Mouse (Mus musculus): ENCODE data around the gene Zfp239. TPM values are rescaled to one million over a fixed set of nuclear protein-coding genes. Genes with fewer than 3 reads are reported as not detected.

Gene Zfp239
- polyA plus RNA-seq, 1 experiment from 2014 or later: 16.8 TPM

GRCm38 (mm10) chr6:117901510-117902402, 39.9 kb downstream of the Zfp239 start:
- H3K4me3 ChIP-seq (ENCODE audit: low read depth, low read length): no peak overlapping the region
- H3K9ac ChIP-seq (ENCODE audit: low read depth, low read length): no peak overlapping the region
- ATAC-seq: no peak
- no peaks in the 10 kb centered on the region for H3K9me3 ChIP-seq (replicated peaks; ENCODE audit: control insufficient read depth, low read length, poor library complexity, severe bottlenecking)
- H3K27me3 ChIP-seq (ENCODE audit: control insufficient read depth, insufficient read depth, low read depth, low read length): no peaks in the 10 kb centered on the region
- WGBS: 76% methylated on average over 9 of the region's 9 CpGs
- no peak overlapping the region for H3K27ac ChIP-seq (ENCODE audit: low read length)
- no peaks in the 10 kb centered on the region for H3K36me3 ChIP-seq (ENCODE audit: control insufficient read depth, insufficient read depth, low read length)
- peaks cover 5% of the 10 kb centered on the region for H3K4me1 ChIP-seq (ENCODE audit: control insufficient read depth, insufficient read depth, low read length)
- H3K4me2 ChIP-seq (ENCODE audit: low read length): no peak overlapping the region

GRCm38 (mm10) chr6:117902556-117902955, 40.7 kb downstream of the Zfp239 start:
- no peaks in the 10 kb centered on the region for H3K36me3 ChIP-seq (ENCODE audit: control insufficient read depth, insufficient read depth, low read length)
- no peak overlapping the region for H3K4me2 ChIP-seq (ENCODE audit: low read length)
- no peak overlapping the region for H3K27ac ChIP-seq (ENCODE audit: low read length)
- 81% methylated on average over 4 of the region's 4 CpGs for WGBS
- ATAC-seq: no peak
- no peaks in the 10 kb centered on the region for H3K27me3 ChIP-seq (ENCODE audit: control insufficient read depth, insufficient read depth, low read depth, low read length)
- H3K9ac ChIP-seq (ENCODE audit: low read depth, low read length): no peak overlapping the region
- peaks cover 5% of the 10 kb centered on the region for H3K4me1 ChIP-seq (ENCODE audit: control insufficient read depth, insufficient read depth, low read length)
- H3K4me3 ChIP-seq (ENCODE audit: low read depth, low read length): no peak overlapping the region
- H3K9me3 ChIP-seq (replicated peaks; ENCODE audit: control insufficient read depth, low read length, poor library complexity, severe bottlenecking): no peaks in the 10 kb centered on the region

- no peaks in the 10 kb centered on the region for H3K36me3 ChIP-seq (ENCODE audit: control insufficient read depth, insufficient read depth, low read length)
- H3K4me1 ChIP-seq (ENCODE audit: control insufficient read depth, insufficient read depth, low read length): peaks cover 16% of the 10 kb centered on the region
- no peaks in the 10 kb centered on the region for H3K27me3 ChIP-seq (ENCODE audit: control insufficient read depth, insufficient read depth, low read depth, low read length)
- H3K9ac ChIP-seq (ENCODE audit: low read depth, low read length): no peak overlapping the region
- no peak overlapping the region for H3K27ac ChIP-seq (ENCODE audit: low read length)
- 79% methylated on average over 3 of the region's 3 CpGs for WGBS
- H3K9me3 ChIP-seq (replicated peaks; ENCODE audit: control insufficient read depth, low read length, poor library complexity, severe bottlenecking): no peaks in the 10 kb centered on the region
- no peak for ATAC-seq
- no peak overlapping the region for H3K4me3 ChIP-seq (ENCODE audit: low read depth, low read length)
- H3K4me2 ChIP-seq (ENCODE audit: low read length): no peak overlapping the region
Measured at GRCm38 (mm10) chr6:117903836-117904235, 41.9 kb downstream of the Zfp239 start.

- peak overlapping the region; percentile 50; the same call in 1 of the 2 replicates for H3K27ac ChIP-seq (ENCODE audit: low read length)
- H3K4me2 ChIP-seq (ENCODE audit: low read length): peak overlapping the region; percentile 47
- H3K9ac ChIP-seq (ENCODE audit: low read depth, low read length): no peak overlapping the region
- no peaks in the 10 kb centered on the region for H3K27me3 ChIP-seq (ENCODE audit: control insufficient read depth, insufficient read depth, low read depth, low read length)
- no peaks in the 10 kb centered on the region for H3K9me3 ChIP-seq (replicated peaks; ENCODE audit: control insufficient read depth, low read length, poor library complexity, severe bottlenecking)
- peaks cover 22% of the 10 kb centered on the region for H3K4me1 ChIP-seq (ENCODE audit: control insufficient read depth, insufficient read depth, low read length)
- no peaks in the 10 kb centered on the region for H3K36me3 ChIP-seq (ENCODE audit: control insufficient read depth, insufficient read depth, low read length)
- peak overlapping the region; percentile 64 for H3K4me3 ChIP-seq (ENCODE audit: low read depth, low read length)
- ATAC-seq: no peak
- WGBS: 25% methylated on average over 4 of the region's 4 CpGs
Measured at GRCm38 (mm10) chr6:117905260-117905930, 43.5 kb downstream of the Zfp239 start.

- Histone ChIP-seq H3K36me3 (ENCODE audit: control insufficient read depth, insufficient read depth, low read length) (no peaks in the 10 kb centered on the region), H3K4me1 (ENCODE audit: control insufficient read depth, insufficient read depth, low read length) (peaks cover 22% of the 10 kb centered on the region), H3K4me2 (ENCODE audit: low read length) (peak overlapping the region; percentile 47), H3K27ac (ENCODE audit: low read length) (peak overlapping the region; percentile 50), H3K9ac (ENCODE audit: low read depth, low read length) (peak overlapping the region; percentile 53), H3K27me3 (ENCODE audit: control insufficient read depth, insufficient read depth, low read depth, low read length) (no peaks in the 10 kb centered on the region), H3K4me3 (ENCODE audit: low read depth, low read length) (peak overlapping the region; percentile 64), H3K9me3 (replicated peaks; ENCODE audit: control insufficient read depth, low read length, poor library complexity, severe bottlenecking) (no peaks in the 10 kb centered on the region)
- ATAC-seq: peak; percentile 37
- WGBS: under 1% methylated on average over 25 of the region's 25 CpGs
Measured at GRCm38 (mm10) chr6:117906015-117906531, 44.2 kb downstream of the Zfp239 start.

GRCm38 (mm10) chr6:117906590-117907271, 44.8 kb downstream of the Zfp239 start:
- WGBS: under 1% methylated on average over 58 of the region's 68 CpGs
- H3K4me1 ChIP-seq (ENCODE audit: control insufficient read depth, insufficient read depth, low read length): peaks cover 22% of the 10 kb centered on the region
- no peaks in the 10 kb centered on the region for H3K36me3 ChIP-seq (ENCODE audit: control insufficient read depth, insufficient read depth, low read length)
- H3K9ac ChIP-seq (ENCODE audit: low read depth, low read length): peak overlapping the region; percentile 93
- peak overlapping the region; percentile 90 for H3K27ac ChIP-seq (ENCODE audit: low read length)
- H3K4me3 ChIP-seq (ENCODE audit: low read depth, low read length): peak overlapping the region; percentile 64
- peak overlapping the region; percentile 98 for H3K4me2 ChIP-seq (ENCODE audit: low read length)
- ATAC-seq: peak; percentile 99
- no peaks in the 10 kb centered on the region for H3K9me3 ChIP-seq (replicated peaks; ENCODE audit: control insufficient read depth, low read length, poor library complexity, severe bottlenecking)
- no peaks in the 10 kb centered on the region for H3K27me3 ChIP-seq (ENCODE audit: control insufficient read depth, insufficient read depth, low read depth, low read length)

GRCm38 (mm10) chr6:117907301-117907978, 45.5 kb downstream of the Zfp239 start:
- Histone ChIP-seq H3K27ac (ENCODE audit: low read length) (peak overlapping the region; percentile 90), H3K27me3 (ENCODE audit: control insufficient read depth, insufficient read depth, low read depth, low read length) (no peaks in the 10 kb centered on the region), H3K4me2 (ENCODE audit: low read length) (peak overlapping the region; percentile 98), H3K36me3 (ENCODE audit: control insufficient read depth, insufficient read depth, low read length) (no peaks in the 10 kb centered on the region), H3K4me1 (ENCODE audit: control insufficient read depth, insufficient read depth, low read length) (peaks cover 22% of the 10 kb centered on the region), H3K4me3 (ENCODE audit: low read depth, low read length) (peak overlapping the region; percentile 64), H3K9ac (ENCODE audit: low read depth, low read length) (peak overlapping the region; percentile 93), H3K9me3 (replicated peaks; ENCODE audit: control insufficient read depth, low read length, poor library complexity, severe bottlenecking) (no peaks in the 10 kb centered on the region)
- ATAC-seq: peak; percentile 16
- WGBS: under 1% methylated on average over 50 of the region's 77 CpGs

GRCm38 (mm10) chr6:117907979-117908355, 46.1 kb downstream of the Zfp239 start:
- no peaks in the 10 kb centered on the region for H3K9me3 ChIP-seq (replicated peaks; ENCODE audit: control insufficient read depth, low read length, poor library complexity, severe bottlenecking)
- H3K27ac ChIP-seq (ENCODE audit: low read length): no peak overlapping the region
- ATAC-seq: no peak
- H3K4me3 ChIP-seq (ENCODE audit: low read depth, low read length): peak overlapping the region; percentile 64
- peaks cover 22% of the 10 kb centered on the region for H3K4me1 ChIP-seq (ENCODE audit: control insufficient read depth, insufficient read depth, low read length)
- peak overlapping the region; percentile 98 for H3K4me2 ChIP-seq (ENCODE audit: low read length)
- no peaks in the 10 kb centered on the region for H3K36me3 ChIP-seq (ENCODE audit: control insufficient read depth, insufficient read depth, low read length)
- WGBS: under 1% methylated on average over 26 of the region's 26 CpGs
- no peaks in the 10 kb centered on the region for H3K27me3 ChIP-seq (ENCODE audit: control insufficient read depth, insufficient read depth, low read depth, low read length)
- peak overlapping the region; percentile 93 for H3K9ac ChIP-seq (ENCODE audit: low read depth, low read length)
